Mouse (Mus musculus): ENCODE results near the gene Prpf4. TPM values are rescaled to one million over a fixed set of nuclear protein-coding genes. Genes with fewer than 3 reads are reported as not detected.

Prpf4 gene
- polyA plus RNA-seq (2012; rRNA removed) = 13.0 and 14.0 TPM in 2 replicates

DNA sequence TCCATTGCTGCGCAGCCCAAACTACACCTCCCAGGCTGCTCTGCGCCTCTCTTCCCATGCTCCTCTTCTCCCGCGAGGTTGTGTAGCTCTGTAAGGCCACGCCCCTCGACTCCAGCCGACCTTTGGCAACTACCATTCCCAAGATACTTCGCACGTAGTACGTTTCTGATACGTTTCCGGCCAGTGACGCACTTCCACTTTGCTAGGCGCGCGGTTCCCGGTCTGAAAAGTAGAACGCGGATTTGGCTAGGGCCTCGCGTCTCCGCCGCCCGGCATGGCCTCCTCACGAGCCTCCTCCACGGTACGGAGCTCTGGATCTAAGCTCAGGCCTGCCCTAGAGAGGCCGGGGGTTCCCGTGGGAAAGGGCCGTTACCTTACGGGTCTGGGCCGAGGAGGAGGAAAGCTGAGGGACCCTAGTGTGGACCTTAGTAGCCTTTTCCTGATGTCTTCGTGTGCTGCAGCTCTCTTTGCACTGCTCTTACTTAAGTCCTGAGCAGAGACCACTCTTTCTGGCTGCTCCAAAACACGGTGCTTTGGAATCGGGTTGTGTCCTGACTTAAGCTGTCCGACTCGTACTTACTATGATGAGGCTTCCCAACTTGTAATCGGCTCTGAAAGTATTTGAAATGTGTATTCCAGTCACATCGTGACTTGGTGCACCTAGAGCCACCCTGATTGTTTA lies at the start of gene Prpf4, which contains the start of gene Cdc26:
Gene Prpf4, plus strand, starts transcription at position 197 of the 682 bp plus-strand sequence.
Gene Cdc26, minus strand, starts transcription at position 42 of the 682 bp plus-strand sequence.

DNA sequence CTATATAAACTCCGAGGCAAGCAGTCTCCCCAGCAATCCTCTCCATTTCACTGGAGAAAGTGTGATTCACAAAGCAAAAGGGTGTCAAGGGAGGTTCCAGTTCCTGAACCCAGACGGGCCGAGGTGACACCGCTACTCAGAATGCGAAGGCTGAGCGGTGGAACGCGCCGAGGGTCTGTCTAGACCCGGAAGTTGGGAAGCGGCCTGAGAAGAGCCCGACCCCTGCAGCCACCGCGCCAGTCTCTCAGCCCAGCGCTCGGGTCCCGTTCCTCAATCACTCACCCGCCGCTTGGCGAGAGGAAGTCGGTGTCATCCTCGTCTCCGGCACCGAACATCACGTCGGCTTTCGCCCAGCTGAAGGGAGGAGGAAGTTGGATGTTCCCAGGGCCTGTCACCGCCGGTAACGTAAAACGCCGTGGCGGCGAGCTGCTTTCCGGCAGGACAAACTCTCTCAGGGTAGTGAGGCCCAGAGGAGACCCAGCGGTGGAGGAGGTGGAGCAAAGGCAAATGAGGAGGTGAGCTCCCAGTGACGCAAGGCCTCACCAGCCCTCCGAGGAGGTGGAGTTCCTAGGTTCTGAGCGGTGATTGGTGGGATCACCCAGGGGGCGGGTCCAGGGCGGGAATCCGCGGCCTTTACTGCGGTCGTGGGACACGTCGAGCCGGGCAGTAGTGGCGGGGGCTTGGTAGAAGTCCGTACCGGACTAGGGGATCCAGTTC lies 48.4 kb upstream of the Prpf4 start, which contains the start of the genes Fkbp15 and Slc31a1:
Gene Fkbp15, minus strand, starts transcription at position 461 of the 717 bp plus-strand sequence.
Gene Slc31a1, plus strand, starts transcription at position 640 of the 717 bp plus-strand sequence.

GRCm38 (mm10) chr4:62435081-62435480 lies 26.5 kb downstream of the Prpf4 start, which contains the start of gene Rnf183:
Rnf183 (minus strand) TSS chr4:62435252.

GRCm38 (mm10) chr4:62470598-62471051 lies 62.0 kb downstream of the Prpf4 start, which contains the start of gene Wdr31:
Wdr31 (minus strand) TSS chr4:62470896.

Other genes with a start within 250 kb of the Prpf4 start
- gene Zfp37, start 177.8 kb upstream of the Prpf4 start, polyA plus RNA-seq (2012; rRNA removed) = 0.36 and 0.57 TPM in 2 replicates
- gene Slc31a2, start 146.2 kb upstream of the Prpf4 start, polyA plus RNA-seq (2012; rRNA removed) = 30.0 and 35.4 TPM in 2 replicates
- 28.8 and 31.7 TPM in 2 replicates for gene Fkbp15, start 48.2 kb upstream of the Prpf4 start, polyA plus RNA-seq (2012; rRNA removed)
- gene Slc31a1, start 48.1 kb upstream of the Prpf4 start, polyA plus RNA-seq (2012; rRNA removed) = 16.5 and 16.7 TPM in 2 replicates
- gene Cdc26, start 155 bp upstream of the Prpf4 start, polyA plus RNA-seq (2012; rRNA removed) = 13.5 and 20.4 TPM in 2 replicates
- 4.6 and 5.8 TPM in 2 replicates for gene Rnf183, start 26.5 kb downstream of the Prpf4 start, polyA plus RNA-seq (2012; rRNA removed)
- 6.6 and 6.9 TPM in 2 replicates for gene Wdr31, start 62.1 kb downstream of the Prpf4 start, polyA plus RNA-seq (2012; rRNA removed)
- 25.1 and 35.0 TPM in 2 replicates for gene Bspry, start 71.3 kb downstream of the Prpf4 start, polyA plus RNA-seq (2012; rRNA removed)
- gene Hdhd3, start 94.7 kb downstream of the Prpf4 start, polyA plus RNA-seq (2012; rRNA removed) = 10.2 and 18.2 TPM in 2 replicates
- 202 and 299 TPM in 2 replicates for gene Alad, start 111.1 kb downstream of the Prpf4 start, polyA plus RNA-seq (2012; rRNA removed)
- 14.8 and 15.3 TPM in 2 replicates for gene Pole3, start 116.3 kb downstream of the Prpf4 start, polyA plus RNA-seq (2012; rRNA removed)
- 0.16 TPM in 1 of 2 replicates, not detected in the other for gene 4933430I17Rik, start 116.6 kb downstream of the Prpf4 start, polyA plus RNA-seq (2012; rRNA removed)
- gene Rgs3, start 151.1 kb downstream of the Prpf4 start, polyA plus RNA-seq (2012; rRNA removed) = 96.1 and 108 TPM in 2 replicates